Comparison of ENCODE assay signal across 10 mouse cellular contexts in genomic region chr19:7611942-7612757, GRCm38 (mm10). TPM values are rescaled to one million over a fixed set of nuclear protein-coding genes. Genes with fewer than 3 reads are reported as not detected.
A peak's percentile ranks its signal among the peaks of the same experiment; 100 is the strongest.
DNase-seq lines count a peak whose midpoint lies in the region; ATAC-seq and TF ChIP-seq lines count a peak whose summit lies in the region.
"Had no signal": no experiment of that assay in that cellular context is flagged by ENCODE, and none has a peak within 500 bp of the region (broad histone marks: within the 10 kb centered on the region; RNA-seq: fewer than 3 reads in every experiment).

Gene Hrasls5 (plus strand): TSS chr19:7612541.

- H3K9me3 ChIP-seq in forebrain, embryonic 12.5 days: no peaks in the 10 kb centered on the region
- H3K9me3 ChIP-seq in liver, embryonic 14.5 days (ENCODE audit: control insufficient read depth, low read length): no peaks in the 10 kb centered on the region

- ATAC-seq in forebrain, embryonic 12.5 days (ENCODE audit: low FRiP score): peak; percentile 63; the same call in 1 of the 2 replicates
- ATAC-seq in liver, embryonic 14.5 days (ENCODE audit: insufficient read depth): no peak

- peak within 1 kb of the TSS; percentile 79 for H3K4me2 ChIP-seq in forebrain, embryonic 12.5 days
- peak within 1 kb of the TSS; percentile 45 for H3K4me2 ChIP-seq in liver, embryonic 14.5 days (ENCODE audit: low read depth)

- TF ChIP-seq EP300 in liver, embryonic 14.5 days (IDR thresholded peaks at IDR 0.05; ENCODE audit: low read depth): no peak

- peak within 1 kb of the TSS; percentile 41 for H3K4me3 ChIP-seq in forebrain, embryonic 12.5 days (replicated peaks)
- H3K4me3 ChIP-seq in liver, embryonic 14.5 days (ENCODE audit: insufficient read depth in 1 of 2, low read depth in 2 of 2, low read length in 2 of 2): peak within 1 kb of the TSS; percentile 14 to 17; a peak in 2 of 4 replicates

- no peak for TF ChIP-seq CTCF in liver, embryonic 14.5 days (IDR thresholded peaks at IDR 0.05; ENCODE audit: low read depth)

- H3K36me3 ChIP-seq in forebrain, embryonic 12.5 days (replicated peaks): no peaks in the 10 kb centered on the region
- H3K36me3 ChIP-seq in liver, embryonic 14.5 days (replicated peaks; ENCODE audit: control insufficient read depth, insufficient read depth, low read depth): no peaks in the 10 kb centered on the region

- no peak within 1 kb of the TSS for H3K27ac ChIP-seq in forebrain, embryonic 12.5 days
- H3K27ac ChIP-seq in liver, embryonic 14.5 days: no peak within 1 kb of the TSS

- peak within 1 kb of the TSS; percentile 63 for H3K9ac ChIP-seq in forebrain, embryonic 12.5 days
- no peak within 1 kb of the TSS for H3K9ac ChIP-seq in liver, embryonic 14.5 days (replicated peaks)

- DNase-seq in gastrocnemius, postnatal 10 days: peak; percentile 16
- DNase-seq in gastrocnemius, adult 8-10 months (ENCODE audit: low spot score in 2 of 2): no peak
- DNase-seq in Muller cell, postnatal 12 days (ENCODE audit: inconsistent ontology term): peak; percentile 46
- DNase-seq in induced T-regulatory cell, adult 2 months (ENCODE audit: low read depth): peak; percentile 13
- no peak for DNase-seq in liver, embryonic 14.5 days (ENCODE audit: low read depth in 3 of 3, low spot score in 3 of 3)
- DNase-seq in retina, postnatal 1 day: peak; percentile 74
- no peak for DNase-seq in thymus, postnatal 0 days (ENCODE audit: low spot score)

- H3K4me1 ChIP-seq in forebrain, embryonic 12.5 days: peaks cover 18% of the 10 kb centered on the region
- H3K4me1 ChIP-seq in liver, embryonic 14.5 days (replicated peaks; ENCODE audit: control insufficient read depth in 2 of 2, insufficient read depth in 2 of 2, low read length in 1 of 2): no peaks in the 10 kb centered on the region

- H3K27me3 ChIP-seq in forebrain, embryonic 12.5 days: peaks cover 54% of the 10 kb centered on the region
- H3K27me3 ChIP-seq in liver, embryonic 14.5 days (ENCODE audit: control insufficient read depth, insufficient read depth, low read length): peaks cover 13% of the 10 kb centered on the region
- H3K27me3 ChIP-seq: CH12.LX had no signal

- WGBS in forebrain, embryonic 12.5 days: 3% methylated on average over 54 of the region's 54 CpGs
- 4% methylated on average over 54 of the region's 54 CpGs for WGBS in liver, embryonic 14.5 days (ENCODE audit: insufficient replicate concordance)

RNA-seq across cellular contexts. Expression of gene Hrasls5, which starts in this region (rescaled TPM):
- not detected for total RNA-seq in gastrocnemius, postnatal 10 days (2021)
- total RNA-seq in gastrocnemius, adult 8-10 months (2022): not detected
- polyA plus RNA-seq in forebrain, embryonic 12.5 days (2016; fragmentation: Nextera tagmentation; extraction: Ambion mirVana): not detected in 2 replicates
- 0.04 TPM in 1 of 2 replicates, not detected in the other for polyA plus RNA-seq in liver, embryonic 14.5 days (2012; rRNA removed)
- polyA plus RNA-seq in liver, embryonic 14.5 days (2014; fragmentation: Nextera tagmentation; extraction: Ambion mirVana): not detected in 2 replicates
- 0.13 and 0.17 TPM in 2 replicates for polyA plus RNA-seq in thymus, postnatal 0 days (2015; fragmentation: Nextera tagmentation; extraction: Ambion mirVana)
- total RNA-seq: CH12.LX; layer of hippocampus, postnatal 14 days had no signal

Comparison
In these comparisons a context has a peak if more than half of its experiments do, and no peak if none do; other contexts are left out.
1. Peak in DNase-seq in gastrocnemius, postnatal 10 days; RNA of the gene not detected or under 1 TPM.
2. Peak in ATAC-seq, H3K4me3 ChIP-seq, H3K9ac ChIP-seq and H3K4me2 ChIP-seq in forebrain, embryonic 12.5 days; RNA of the gene not detected or under 1 TPM.
3. DNase-seq: peak in Muller cell, postnatal 12 days (single experiment), induced T-regulatory cell, adult 2 months (single experiment) and retina, postnatal 1 day (single experiment); none in gastrocnemius, adult 8-10 months (0 of 2), liver, embryonic 14.5 days (0 of 3) and thymus, postnatal 0 days (single experiment).